Mouse (Mus musculus) CH12.LX (cell line): ENCODE data around the gene Arhgef6. TPM values are rescaled to one million over a fixed set of nuclear protein-coding genes. Genes with fewer than 3 reads are reported as not detected.

Experiments
- DNase-seq: peaks from one replicate; pipeline ENCODE4 v3.0.0-alpha.2; 2013; ENCODE audit errors: extremely low read depth
- H3K27ac ChIP-seq: 2 replicates; pipeline ENCODE4 v1.5.1; 2012; ENCODE audit warnings: low read depth, mild to moderate bottlenecking, control low read depth, moderate library complexity; ENCODE audit not compliant: insufficient read depth
- H3K27me3 ChIP-seq: replicated peaks from 2 replicates; pipeline ENCODE3; 2012; ENCODE audit warnings: inconsistent platforms
- H3K36me3 ChIP-seq, 2 experiments: replicated peaks in 1 of 2; 2 replicates each; pipeline versions ENCODE3 to v1.6.1; 2012; ENCODE audit warnings: inconsistent platforms in 1 of 2, low read length in 1 of 2, mild to moderate bottlenecking in 1 of 2, mixed read lengths in 1 of 2, moderate library complexity in 1 of 2; ENCODE audit not compliant: control insufficient read depth in 1 of 2, insufficient read depth in 1 of 2
- H3K4me1 ChIP-seq, 2 experiments: 2 replicates each; pipeline ENCODE4 v1.6.1; 2012; ENCODE audit warnings: inconsistent platforms in 1 of 2, moderate library complexity in 1 of 2; ENCODE audit not compliant: insufficient read depth in 2 of 2, control insufficient read depth in 1 of 2
- H3K4me2 ChIP-seq: 2 replicates; pipeline ENCODE4 v1.6.1; 2012; ENCODE audit warnings: low read depth, mild to moderate bottlenecking, control low read depth; ENCODE audit not compliant: poor library complexity, insufficient read depth, severe bottlenecking
- H3K4me3 ChIP-seq, 3 experiments: fragments of 150-350 bp in 1 of 3; sonication (generic) in 1 of 3; replicated peaks in 1 of 3; 2 replicates each; pipeline versions ENCODE3 to v1.5.1; 2011 to 2012; ENCODE audit warnings: low read depth in 2 of 3, low read length in 2 of 3, mild to moderate bottlenecking in 2 of 3, moderate library complexity in 2 of 3, control low read depth in 1 of 3, improper control_type of control experiment in 1 of 3, inconsistent platforms in 1 of 3, mixed read lengths in 1 of 3; ENCODE audit not compliant: poor library complexity in 1 of 3
- H3K79me2 ChIP-seq: replicated peaks from 2 replicates; pipeline ENCODE4 v1.6.1; 2012; ENCODE audit warnings: mild to moderate bottlenecking, moderate library complexity; ENCODE audit not compliant: control insufficient read depth, poor library complexity, insufficient read depth, severe bottlenecking; ENCODE audit errors: extremely low read depth
- H3K9ac ChIP-seq: 2 replicates; pipeline ENCODE4 v1.6.1; 2012; ENCODE audit warnings: low read depth, mild to moderate bottlenecking, control low read depth, moderate library complexity; ENCODE audit not compliant: insufficient read depth
- H3K9me3 ChIP-seq: replicated peaks from 2 replicates; pipeline ENCODE3; 2012; ENCODE audit warnings: low read length, inconsistent platforms, mixed read lengths
- BHLHE40 ChIP-seq: IDR thresholded peaks from 2 replicates; pipeline ENCODE4 v1.6.1; 2011; ENCODE audit warnings: mild to moderate bottlenecking, low read depth, low read length, improper control_type of control experiment
- CHD1 ChIP-seq: IDR thresholded peaks from 2 replicates; pipeline ENCODE4 v1.6.1; 2012; ENCODE audit warnings: low read depth, low read length, improper control_type of control experiment, inconsistent platforms
- EP300 ChIP-seq: IDR thresholded peaks from 2 replicates; pipeline ENCODE4 v1.6.1; 2011; ENCODE audit warnings: low read length, improper control_type of control experiment
- IRF4 ChIP-seq: IDR thresholded peaks from 2 replicates; pipeline ENCODE4 v1.6.1; 2014; ENCODE audit warnings: low read depth, mild to moderate bottlenecking, inconsistent platforms, low read length, improper control_type of control experiment
- JUN ChIP-seq: IDR thresholded peaks from 2 replicates; pipeline ENCODE4 v1.6.1; 2011; ENCODE audit warnings: low read depth, mild to moderate bottlenecking, low read length, improper control_type of control experiment, moderate library complexity; ENCODE audit not compliant: insufficient read depth
- JUND ChIP-seq: conservative IDR thresholded peaks from 2 replicates; pipeline ENCODE4 v1.6.1; 2011; ENCODE audit warnings: low read depth, low read length, improper control_type of control experiment
- MEF2A ChIP-seq: IDR thresholded peaks from 2 replicates; pipeline ENCODE4 v1.6.1; 2014; ENCODE audit warnings: low read depth, mild to moderate bottlenecking, inconsistent platforms, low read length, improper control_type of control experiment, borderline replicate concordance
- SMC3 ChIP-seq: IDR thresholded peaks from 2 replicates; pipeline ENCODE4 v1.6.1; 2011; ENCODE audit warnings: low read depth, low read length, improper control_type of control experiment
- TBP ChIP-seq: conservative IDR thresholded peaks from 2 replicates; pipeline ENCODE4 v1.6.1; 2011; ENCODE audit warnings: low read depth, low read length, improper control_type of control experiment
- ZNF384 ChIP-seq: IDR thresholded peaks from 2 replicates; pipeline ENCODE4 v1.6.1; 2012; ENCODE audit warnings: low read depth, low read length, improper control_type of control experiment, inconsistent platforms
- dilution Hi-C: fragments of 300-500 bp; cut with MboI; formaldehyde crosslinking; loops from 2 replicates; pipeline ENCODE4 v1.14.3; 2020; ENCODE audit warnings: low sequenced_read_pairs; ENCODE audit not compliant: extremely low pct_unique_long_range_greater_than_20kb, extremely low pct_ligation_motif_present
- in situ Hi-C: fragments of 300-500 bp; cut with MboI; formaldehyde crosslinking; loops from 3 replicates; pipeline ENCODE4 v1.14.3; 2019; ENCODE audit warnings: low sequenced_read_pairs, low pct_ligation_motif_present, low pct_unique_long_range_greater_than_20kb, mixed read lengths
- polyA plus RNA-seq: library from polyadenylated mRNA; unstranded; fragments of >175 nt; gene quantifications from 2 replicates; pipeline ENCODE4 v1.2.1, GENCODE M21; 2012; ENCODE audit warnings: low read depth; ENCODE audit not compliant: insufficient read length
- total RNA-seq, 2 experiments: library from RNA; depleted of rRNA; stranded (reverse); fragments of 300-350 nt in 1 of 2; fragments of >200 nt in 1 of 2; gene quantifications; 2 replicates each; pipeline ENCODE4 v1.2.3; 2012 to 2014

The Arhgef6 gene
- total and polyA plus RNA-seq, 3 experiments = 69.8 to 206 (median 162) TPM

- no peak for TF ChIP-seq SMC3
Measured at GRCm38 (mm10) chrX:57183359-57183758, 155.2 kb downstream of the Arhgef6 start (continued).

GRCm38 (mm10) chrX:57182470-57182869 is 156.1 kb downstream of the Arhgef6 start:
- Histone ChIP-seq H3K4me2 (no peak overlapping the region; the same call in 1 of the 2 replicates), H3K27ac (no peak overlapping the region), H3K36me3 (no peaks in the 10 kb centered on the region), H3K27me3 (no peaks in the 10 kb centered on the region), H3K4me3 (no peak overlapping the region), H3K9me3 (no peaks in the 10 kb centered on the region), H3K9ac (no peak overlapping the region), H3K4me1 (peaks cover 10 to 13% of the 10 kb centered on the region in 2 experiments; a peak in 2 of 4 replicates), H3K79me2 (no peaks in the 10 kb centered on the region)
- TF ChIP-seq TBP (peak; percentile 74), CHD1 (no peak), JUN (peak; percentile 78), IRF4 (peak; percentile 87), JUND (peak; percentile 79), EP300 (peak; percentile 74), MEF2A (peak; percentile 78), BHLHE40 (peak; percentile 24; the same call in 1 of the 2 replicates), ZNF384 (no peak)
- in situ Hi-C loops = no loop called here
- DNase-seq = peak; percentile 57
- dilution Hi-C loops = no loop called here

Other genes with a start within 250 kb of the Arhgef6 start
- 0.08 and 0.21 TPM in 2 replicates for gene Cd40lg, start 126.6 kb downstream of the Arhgef6 start, total RNA-seq (2012; rRNA removed)
- not detected in 2 replicates for gene Cd40lg, start 126.6 kb downstream of the Arhgef6 start, total RNA-seq (2014; rRNA removed)
- 0.19 TPM in 1 of 2 replicates, not detected in the other for gene Cd40lg, start 126.6 kb downstream of the Arhgef6 start, polyA plus RNA-seq
- gene Rbmx, start 54.3 kb upstream of the Arhgef6 start, total RNA-seq (2012; rRNA removed) = 24.6 and 31.4 TPM in 2 replicates
- gene Rbmx, start 54.3 kb upstream of the Arhgef6 start, total RNA-seq (2014; rRNA removed) = 27.8 and 29.1 TPM in 2 replicates
- gene Rbmx, start 54.3 kb upstream of the Arhgef6 start, polyA plus RNA-seq = 49.9 and 56.3 TPM in 2 replicates
- not detected in 2 replicates for gene Gm364, start 70.4 kb upstream of the Arhgef6 start, total RNA-seq (2012; rRNA removed)
- not detected in 2 replicates for gene Gm364, start 70.4 kb upstream of the Arhgef6 start, total RNA-seq (2014; rRNA removed)
- gene Gm364, start 70.4 kb upstream of the Arhgef6 start, polyA plus RNA-seq = not detected in 2 replicates
- gene Gpr101, start 165.0 kb upstream of the Arhgef6 start, total RNA-seq (2012; rRNA removed) = not detected in 2 replicates
- gene Gpr101, start 165.0 kb upstream of the Arhgef6 start, total RNA-seq (2014; rRNA removed) = not detected in 2 replicates
- gene Gpr101, start 165.0 kb upstream of the Arhgef6 start, polyA plus RNA-seq = not detected in 2 replicates